Mouse (Mus musculus) CH12.LX (cell line): ENCODE measurements around the gene Mrpl19.

Experiments
- CTCF ChIP-seq, 2 experiments: IDR thresholded peaks in 1 of 2; conservative IDR thresholded peaks in 1 of 2; 2 replicates each; pipeline ENCODE4 v1.5.1; 2011 to 2012; ENCODE audit warnings: low read depth in 2 of 2, low read length in 2 of 2, improper control_type of control experiment in 1 of 2, inconsistent platforms in 1 of 2, mild to moderate bottlenecking in 1 of 2, moderate library complexity in 1 of 2
- EP300 ChIP-seq: IDR thresholded peaks from 2 replicates; pipeline ENCODE4 v1.6.1; 2011; ENCODE audit warnings: low read length, improper control_type of control experiment
- MAFK ChIP-seq: IDR thresholded peaks from 2 replicates; pipeline ENCODE4 v1.6.1; 2011; ENCODE audit warnings: low read length, improper control_type of control experiment; ENCODE audit not compliant: insufficient replicate concordance
- POLR2A ChIP-seq: IDR thresholded peaks from 2 replicates; pipeline ENCODE4 v1.6.1; 2011; ENCODE audit warnings: low read depth, mild to moderate bottlenecking, improper control_type of control experiment, low read length
- RAD21 ChIP-seq: IDR thresholded peaks from 2 replicates; pipeline ENCODE4 v1.6.1; 2011; ENCODE audit warnings: low read depth, mild to moderate bottlenecking, low read length, improper control_type of control experiment, moderate library complexity
- UBTF ChIP-seq: IDR thresholded peaks from 2 replicates; pipeline ENCODE4 v1.6.1; 2012; ENCODE audit warnings: low read depth, mild to moderate bottlenecking, inconsistent platforms, low read length, improper control_type of control experiment, moderate library complexity
- USF1 ChIP-seq: IDR thresholded peaks from 2 replicates; pipeline ENCODE4 v1.6.1; 2014; ENCODE audit warnings: low read depth, mild to moderate bottlenecking, inconsistent platforms, low read length, improper control_type of control experiment
- USF2 ChIP-seq: conservative IDR thresholded peaks from 2 replicates; pipeline ENCODE4 v1.6.1; 2011; ENCODE audit warnings: low read depth, low read length, improper control_type of control experiment

- no peak for TF ChIP-seq USF1
- TF ChIP-seq POLR2A = no peak
- TF ChIP-seq USF2 = no peak
- TF ChIP-seq UBTF = no peak
- TF ChIP-seq EP300 = no peak
- peak in 1 of 2 experiments; percentile 28; a peak in 2 of 4 replicates for TF ChIP-seq CTCF (conservative IDR thresholded peaks at IDR 0.05 in 1 of 2, IDR thresholded peaks at IDR 0.05 in 1 of 2; ENCODE audit: low read depth in 2 of 2, low read length in 2 of 2)
- TF ChIP-seq MAFK = no peak
- no peak for TF ChIP-seq RAD21
These were observed 5.5 kb downstream of the Mrpl19 start for GRCm38 (mm10) chr6:81960284-81960683.
